Comparison of ENCODE assay signal across 29 mouse cellular contexts in genomic region chr7:81579312-81579711, GRCm38 (mm10). TPM values are rescaled to one million over a fixed set of nuclear protein-coding genes. Genes with fewer than 3 reads are reported as not detected.
"Had no signal": no experiment of that assay in that cellular context is flagged by ENCODE, and none has a peak within 500 bp of the region (broad histone marks: within the 10 kb centered on the region; RNA-seq: fewer than 3 reads in every experiment).

No protein-coding gene starts in this region.

- H3K27me3 ChIP-seq: limb, embryonic 12.5 days; limb, embryonic 13.5 days; limb, embryonic 15.5 days; liver, embryonic 13.5 days; liver, embryonic 15.5 days; lung, embryonic 15.5 days; megakaryocyte, embryonic 14.5 days; midbrain, embryonic 12.5 days; midbrain, embryonic 13.5 days; midbrain, embryonic 15.5 days; neural tube, embryonic 12.5 days had no signal

- H3K9me3 ChIP-seq: limb, embryonic 10.5 days; limb, embryonic 12.5 days; limb, embryonic 13.5 days; limb, embryonic 15.5 days; liver, embryonic 13.5 days; liver, embryonic 15.5 days; lung, embryonic 15.5 days; megakaryocyte, embryonic 14.5 days; midbrain, embryonic 10.5 days; midbrain, embryonic 12.5 days; midbrain, embryonic 13.5 days; midbrain, embryonic 15.5 days; neural tube, embryonic 12.5 days had no signal

- H3K4me1 ChIP-seq: limb, embryonic 10.5 days; limb, embryonic 12.5 days; limb, embryonic 13.5 days; limb, embryonic 15.5 days; lung, embryonic 15.5 days; midbrain, embryonic 10.5 days; midbrain, embryonic 12.5 days; midbrain, embryonic 13.5 days; midbrain, embryonic 15.5 days; neural tube, embryonic 12.5 days had no signal

- H3K9ac ChIP-seq: limb, embryonic 12.5 days; limb, embryonic 13.5 days; limb, embryonic 15.5 days; liver, embryonic 13.5 days; liver, embryonic 14.5 days; liver, embryonic 15.5 days; lung, embryonic 14.5 days; lung, embryonic 15.5 days; midbrain, embryonic 12.5 days; midbrain, embryonic 13.5 days; midbrain, embryonic 15.5 days; neural tube, embryonic 12.5 days had no signal

- ATAC-seq: midbrain, embryonic 13.5 days; midbrain, embryonic 15.5 days; midbrain, embryonic 16.5 days had no signal

- H3K4me3 ChIP-seq: left cerebral cortex, adult 2 months; limb, embryonic 10.5 days; limb, embryonic 12.5 days; limb, embryonic 13.5 days; limb, embryonic 15.5 days; liver, embryonic 13.5 days; liver, embryonic 15.5 days; lung, embryonic 15.5 days; megakaryocyte, embryonic 14.5 days; midbrain, embryonic 10.5 days; midbrain, embryonic 12.5 days; midbrain, embryonic 13.5 days; midbrain, embryonic 15.5 days; myocyte; neural tube, embryonic 12.5 days had no signal

- H3K4me2 ChIP-seq: limb, embryonic 12.5 days; limb, embryonic 13.5 days; limb, embryonic 15.5 days; liver, embryonic 11.5 days; liver, embryonic 13.5 days; liver, embryonic 15.5 days; lung, embryonic 14.5 days; lung, embryonic 15.5 days; midbrain, embryonic 11.5 days; midbrain, embryonic 12.5 days; midbrain, embryonic 13.5 days; midbrain, embryonic 15.5 days; neural tube, embryonic 12.5 days had no signal

- DNase-seq: left cerebral cortex, postnatal 4 days; liver, embryonic 13.5 days; lung, adult 18-20 months; lung, adult 2 months; lung, embryonic 14.5 days; lung, postnatal 10 days; lung, postnatal 14 days; lung, postnatal 36 days; lung, postnatal 4 days; midbrain, embryonic 14.5 days had no signal

- H3K27ac ChIP-seq: left cerebral cortex, adult 2 months; limb, embryonic 10.5 days; limb, embryonic 12.5 days; limb, embryonic 13.5 days; limb, embryonic 15.5 days; liver, embryonic 13.5 days; liver, embryonic 14.5 days; liver, embryonic 15.5 days; lung, embryonic 15.5 days; midbrain, embryonic 10.5 days; midbrain, embryonic 12.5 days; midbrain, embryonic 13.5 days; midbrain, embryonic 15.5 days; neural tube, embryonic 12.5 days had no signal

RNA-seq across cellular contexts. Expression of gene Fsd2, which starts 12.6 kb away (rescaled TPM):
- total RNA-seq: megakaryocyte-erythroid progenitor cell, adult 5-6 weeks had no signal
- polyA plus RNA-seq: midbrain, embryonic 10.5 days had no signal
